Mouse (Mus musculus) lung, postnatal 14 days (tissue): ENCODE measurements at regions not wholly inside any gene's neighbourhood (a gene's known extent, or its start where the extent isn't known, plus 50 kb on each side); places are given as distances from the start of the nearest gene placed in this dataset.
"Not testable (repeated sequence)": the region's sequence is repeated elsewhere in the genome, so short reads cannot be mapped to it uniquely, and the experiment has no call there.

Experiments used
- DNase-seq: peaks from one replicate; pipeline ENCODE4 v3.0.0; 2021

DNA sequence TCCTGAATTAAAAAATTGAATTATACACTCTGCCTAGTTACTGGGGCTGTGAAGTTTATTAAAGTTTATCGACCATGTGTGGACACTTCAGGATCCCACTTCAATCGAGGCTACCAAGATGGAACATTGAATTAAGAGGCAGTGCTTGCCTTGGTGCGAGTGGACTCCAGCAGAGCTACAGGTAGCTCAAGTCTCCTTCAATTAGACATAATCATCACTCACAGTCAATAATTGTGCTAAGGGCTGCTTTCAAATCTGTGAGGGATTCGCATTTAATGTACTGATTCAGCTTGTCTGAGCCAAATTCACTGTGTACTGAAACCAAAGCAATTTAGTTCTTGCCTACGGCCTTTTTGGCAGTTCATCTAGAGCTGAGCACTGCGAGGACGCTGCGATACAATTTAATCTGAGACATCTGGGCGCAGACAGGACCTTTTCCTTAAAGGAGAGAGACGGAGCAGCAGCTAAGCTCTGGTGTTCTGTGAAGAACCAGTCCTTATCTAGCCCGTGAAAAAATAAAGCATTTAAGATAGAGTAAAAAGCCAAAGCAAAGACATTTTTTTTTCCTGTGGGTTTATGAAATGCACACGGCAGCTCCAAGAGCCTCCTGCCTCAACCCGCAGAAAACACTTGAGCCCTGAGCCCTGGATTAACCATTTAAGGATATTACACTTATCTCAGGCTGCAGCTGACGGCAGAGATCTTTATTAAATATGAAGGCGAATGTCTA is 220.8 kb upstream of the Irx1 start:
- DNase-seq: no peak

DNA sequence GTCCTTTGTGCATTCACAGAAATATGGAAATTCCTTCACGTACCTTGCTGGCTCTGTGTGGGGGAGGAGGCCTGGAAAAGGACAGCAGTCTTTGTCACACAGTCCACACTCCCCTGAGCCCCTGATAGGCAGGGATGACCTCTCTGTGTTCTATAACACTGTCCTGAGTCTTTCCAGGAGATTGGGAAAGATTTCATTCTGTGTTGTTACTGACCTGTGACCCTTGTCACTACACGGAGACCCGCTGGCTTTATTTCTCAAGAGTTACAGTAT is 221.3 kb upstream of the Irx1 start:
- DNase-seq: no peak

DNA sequence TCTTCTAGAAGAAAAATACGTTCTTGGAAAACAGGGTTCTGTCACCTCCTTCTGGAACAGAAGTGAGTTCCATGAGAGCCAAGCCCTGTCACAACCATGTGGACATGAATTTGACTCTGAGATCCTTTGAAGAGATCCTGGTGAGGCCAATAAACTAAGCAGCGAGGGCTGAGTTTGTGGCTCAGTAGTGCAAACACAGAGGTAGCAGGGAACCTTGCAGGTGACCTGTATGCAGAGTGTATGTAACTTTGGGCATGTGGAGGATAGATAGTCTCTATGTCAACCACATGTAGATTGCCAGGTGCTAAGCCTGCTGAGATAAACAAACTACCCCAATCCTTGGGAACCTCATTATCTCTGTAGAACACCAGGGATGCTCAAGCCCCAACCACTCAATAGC is 232.4 kb upstream of the Irx1 start:
- no peak for DNase-seq

DNA sequence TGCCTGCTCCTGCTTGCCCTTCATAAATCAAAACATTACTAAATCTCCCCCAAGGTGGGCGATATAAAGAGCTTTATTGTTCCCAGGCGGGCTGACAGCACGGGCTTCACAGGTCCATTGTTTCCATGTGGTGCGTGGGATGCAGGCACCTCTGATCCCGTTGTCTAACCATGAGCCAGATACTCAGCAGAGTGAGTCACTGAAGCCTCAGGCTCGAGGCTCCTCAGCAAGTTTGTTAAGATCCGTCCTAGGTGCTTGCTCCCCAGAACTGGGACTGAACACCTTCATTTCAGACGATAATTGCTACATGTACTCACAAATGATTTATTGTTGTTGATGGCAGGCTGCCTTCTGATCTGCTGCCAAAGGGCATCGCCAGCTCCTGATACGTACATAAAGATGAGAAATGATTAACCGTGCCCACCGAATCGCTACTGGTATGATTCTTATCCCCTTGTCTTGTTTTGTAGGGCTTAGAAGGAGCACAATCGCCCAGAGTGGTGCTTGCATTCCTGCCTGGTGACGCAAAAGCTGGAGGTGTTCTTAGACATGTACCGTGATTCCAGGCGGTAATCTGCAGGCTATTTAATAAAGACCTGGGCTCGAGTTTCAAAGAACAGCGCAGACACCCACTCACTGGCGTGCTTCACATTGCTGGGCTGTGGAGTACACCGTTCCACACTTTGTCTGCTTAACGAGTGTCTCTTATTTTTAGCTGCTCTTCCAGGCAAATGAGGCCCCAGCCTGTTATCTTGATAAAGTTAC is 235.0 kb upstream of the Irx1 start:
- DNase-seq: peak; percentile 62

DNA sequence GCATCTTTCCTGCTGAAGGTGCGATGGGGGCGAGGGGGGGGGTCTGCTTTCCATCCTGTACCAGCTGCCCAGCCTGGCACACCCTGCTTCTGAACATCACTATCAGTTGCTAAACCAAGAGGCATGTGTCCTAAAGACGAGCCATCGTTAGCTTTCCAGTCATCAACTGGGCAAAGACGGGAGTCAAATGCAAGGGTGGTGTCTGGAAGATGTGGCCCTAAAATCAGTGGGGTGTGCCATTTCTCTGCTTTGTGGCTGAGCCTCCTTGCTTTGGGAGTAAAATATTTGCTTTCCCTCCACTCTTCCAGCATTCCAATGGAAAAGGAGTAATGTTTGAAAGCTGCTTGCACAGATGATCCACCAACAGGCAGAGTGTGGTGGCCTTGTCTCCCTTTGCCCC is 246.0 kb upstream of the Irx1 start:
- no peak for DNase-seq

DNA sequence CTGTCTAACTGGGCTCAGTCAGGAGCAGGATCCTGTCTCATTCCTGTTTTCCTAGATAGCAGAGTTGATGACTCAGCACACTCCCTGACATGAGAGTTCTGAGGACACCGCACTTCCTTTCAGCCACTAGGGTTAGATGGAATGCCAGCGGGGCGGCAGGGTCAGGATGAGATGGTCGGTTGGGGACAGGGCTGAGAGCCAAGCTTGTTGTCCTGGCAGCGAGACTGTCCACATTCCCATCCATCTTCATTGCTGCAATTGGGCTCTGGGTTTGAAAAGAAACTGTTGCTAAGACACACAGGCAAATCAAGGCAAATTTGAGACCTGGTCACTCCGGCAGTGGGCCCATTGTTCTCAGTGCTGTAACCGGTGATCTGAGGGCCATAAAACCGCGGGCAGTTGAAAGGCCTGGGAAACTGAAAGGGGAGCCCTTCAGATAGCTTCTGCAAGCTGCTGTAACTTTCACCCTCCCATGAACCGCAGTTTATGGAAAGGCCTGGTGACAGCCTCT is 246.5 kb upstream of the Irx1 start:
- no peak for DNase-seq

DNA sequence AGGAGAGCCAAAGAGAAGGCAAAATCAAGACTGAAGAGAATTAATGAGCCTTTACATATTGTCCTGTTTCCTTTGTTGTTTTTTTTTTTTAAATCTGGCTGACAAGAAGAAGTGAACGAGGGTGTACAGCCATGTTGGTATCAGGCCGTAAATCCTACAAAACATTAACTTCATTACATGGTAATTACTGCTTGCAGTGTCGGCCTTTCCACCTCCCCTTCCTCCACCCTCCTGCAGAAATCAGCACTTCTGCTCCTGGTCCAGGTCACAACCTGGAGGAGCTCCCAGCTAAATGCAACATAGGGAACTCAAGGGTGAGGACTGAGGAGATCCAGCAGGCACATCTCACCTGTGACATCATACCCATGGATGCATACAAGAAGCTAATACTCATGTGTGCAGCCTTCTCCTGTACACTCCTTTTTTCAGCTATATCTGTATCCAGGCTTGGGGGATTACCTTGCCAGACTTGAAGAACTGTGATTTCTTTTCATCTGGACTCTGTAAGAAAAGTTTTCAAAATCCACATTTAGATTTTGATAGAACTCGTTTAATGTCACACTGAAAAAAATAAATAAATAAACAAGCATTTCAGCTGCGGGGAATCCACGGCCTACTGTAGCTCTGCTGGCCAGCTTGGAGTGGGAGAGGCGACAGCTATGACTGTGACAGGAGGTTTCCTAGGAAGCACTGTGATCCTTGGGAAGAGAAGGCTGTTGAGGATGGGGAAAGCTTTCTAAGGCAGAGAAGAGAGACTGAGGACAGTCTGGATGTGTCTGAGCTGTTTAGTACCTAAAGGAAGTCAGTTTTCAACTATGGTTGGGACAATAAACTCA is 247.2 kb upstream of the Irx1 start:
- DNase-seq: no peak

DNA sequence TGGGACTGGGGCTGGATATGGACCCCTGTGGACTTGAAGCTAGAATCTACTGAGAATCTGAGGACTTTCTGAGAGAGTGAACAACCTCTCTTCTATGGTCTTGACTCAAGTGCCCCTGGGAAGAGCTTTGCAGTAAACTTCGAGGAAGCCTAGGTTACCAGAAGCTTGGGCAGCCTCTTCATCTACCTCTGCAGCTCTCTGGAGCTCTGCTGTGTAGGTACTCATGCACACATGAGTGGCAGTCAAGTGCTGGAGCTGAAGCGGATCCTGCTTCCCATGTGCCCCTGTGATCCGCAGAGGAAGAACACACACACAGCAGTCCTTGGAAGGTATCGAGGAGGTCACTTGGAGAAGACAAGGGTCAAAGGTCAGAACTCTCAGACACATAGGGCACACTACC is 248.2 kb upstream of the Irx1 start:
- no peak for DNase-seq

DNA sequence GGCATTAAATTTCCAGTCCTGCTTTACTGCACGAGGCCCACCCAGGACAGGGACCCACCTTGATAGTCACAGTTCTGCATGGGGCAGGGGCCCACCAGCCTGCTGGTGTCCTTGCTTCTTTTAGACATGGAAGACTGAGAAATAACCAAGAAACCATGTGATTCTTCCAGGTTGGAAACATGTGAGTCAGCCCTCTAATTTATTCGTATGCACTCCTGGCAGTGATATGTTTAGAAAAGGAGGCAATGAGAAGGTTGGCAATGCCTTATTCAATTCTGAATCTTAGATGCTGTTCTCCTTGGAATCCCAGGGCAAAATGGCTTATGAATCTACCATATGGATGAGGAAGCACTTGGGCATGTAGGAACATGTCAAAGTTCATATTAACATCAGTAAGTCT is 249.2 kb upstream of the Irx1 start:
- DNase-seq: no peak

DNA sequence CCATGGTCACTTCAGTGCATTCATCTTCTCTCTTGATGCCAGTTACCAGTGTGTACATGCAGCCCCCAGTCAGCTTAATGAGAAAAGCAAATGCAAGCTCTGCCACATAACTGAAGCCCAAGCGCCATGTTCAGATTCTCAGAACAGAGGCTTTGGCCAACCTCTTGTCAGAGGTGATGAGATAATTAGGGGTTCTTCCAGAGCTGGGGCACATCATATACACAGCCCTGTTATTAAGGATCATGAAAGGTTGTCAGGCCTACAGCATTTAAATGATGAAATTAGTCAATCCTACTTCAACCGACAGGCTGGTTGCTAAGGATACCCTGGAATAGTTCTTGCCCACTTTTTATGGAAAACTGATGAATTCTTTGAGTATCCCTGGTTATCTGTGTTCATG is 255.8 kb upstream of the Irx1 start:
- DNase-seq: no peak

DNA sequence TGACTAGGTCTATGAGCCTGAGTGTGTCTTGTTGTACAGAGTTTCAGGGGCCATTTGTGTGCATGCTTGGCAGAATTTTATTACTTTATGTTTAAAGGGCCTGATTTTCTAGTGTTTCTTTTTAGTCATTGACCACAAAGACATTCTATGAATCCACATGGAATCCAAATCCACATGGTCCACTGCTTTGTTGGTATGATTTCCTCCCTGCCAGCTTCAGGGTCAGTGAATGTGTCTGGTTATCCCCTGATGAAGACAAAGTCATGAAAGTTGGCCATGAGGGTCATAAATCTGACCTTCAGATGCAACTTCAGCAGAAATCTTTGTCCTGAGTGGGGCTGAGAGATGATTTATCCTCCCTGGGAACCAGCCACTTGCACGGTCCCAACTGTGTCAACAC is 263.6 kb upstream of the Irx1 start:
- no peak for DNase-seq

DNA sequence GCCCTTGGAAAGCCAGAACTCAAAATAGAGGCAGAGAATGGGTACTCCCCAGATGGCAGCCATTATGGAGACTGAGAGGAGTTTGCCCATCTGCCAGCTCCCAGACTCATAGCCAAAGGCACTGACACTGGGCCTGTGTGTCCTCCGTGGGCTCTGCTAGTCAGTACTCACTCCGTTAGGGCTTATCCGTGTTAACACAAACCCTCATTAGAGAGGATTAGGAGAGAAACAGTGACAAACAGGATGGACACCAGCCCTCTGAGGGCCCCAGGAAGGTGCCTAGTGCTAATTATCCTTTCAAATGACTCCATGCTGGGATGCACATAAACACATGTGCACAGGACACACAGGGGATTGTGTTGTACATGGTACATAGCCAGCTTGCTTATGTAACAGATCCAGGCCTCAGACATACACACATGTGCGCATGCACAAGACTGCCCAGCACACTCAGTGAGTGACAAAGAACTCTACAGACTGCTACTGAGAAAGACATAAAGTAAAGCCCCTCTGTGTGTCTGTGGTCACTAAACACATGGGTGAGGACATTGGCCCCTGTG is 267.6 kb upstream of the Irx1 start:
- no peak for DNase-seq

DNA sequence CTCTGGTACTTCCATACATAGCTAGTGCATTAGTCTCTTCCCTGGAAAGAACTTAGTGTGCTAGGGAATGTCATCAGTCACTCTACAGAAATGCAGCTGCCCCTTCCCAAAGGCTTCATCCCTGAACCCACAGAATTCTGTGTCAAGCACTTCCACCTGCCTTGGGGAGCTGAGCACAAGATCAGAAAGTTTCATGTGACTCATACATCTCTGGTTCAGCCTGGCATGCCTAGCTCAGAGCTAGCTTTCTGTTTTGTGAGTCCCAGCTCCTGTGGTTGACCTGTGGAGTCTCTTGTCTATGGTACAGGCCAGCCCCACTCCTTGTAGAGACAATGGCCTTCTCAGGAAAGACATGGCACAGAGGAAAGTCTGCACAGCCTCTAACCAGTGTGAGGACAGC is 268.6 kb upstream of the Irx1 start:
- no peak for DNase-seq

DNA sequence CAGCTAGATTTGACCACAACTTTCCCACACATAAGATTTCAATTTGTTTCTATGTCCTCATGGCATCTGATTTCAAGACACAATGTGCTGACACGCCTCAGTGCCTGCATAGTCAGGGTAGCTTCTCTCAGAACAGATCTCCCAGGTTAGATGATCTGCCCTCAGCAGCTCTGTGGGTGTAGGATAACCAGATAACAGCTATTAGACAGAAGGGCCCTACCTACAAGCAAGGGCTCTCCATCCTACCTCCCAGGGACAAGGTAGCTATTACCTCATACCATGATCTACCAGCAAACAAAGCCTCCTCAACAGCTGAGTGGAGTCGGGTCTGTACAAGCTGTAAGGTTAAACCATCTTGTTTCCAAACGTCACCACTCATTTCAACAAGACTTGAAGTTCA is 278.4 kb upstream of the Irx1 start:
- DNase-seq: no peak

DNA sequence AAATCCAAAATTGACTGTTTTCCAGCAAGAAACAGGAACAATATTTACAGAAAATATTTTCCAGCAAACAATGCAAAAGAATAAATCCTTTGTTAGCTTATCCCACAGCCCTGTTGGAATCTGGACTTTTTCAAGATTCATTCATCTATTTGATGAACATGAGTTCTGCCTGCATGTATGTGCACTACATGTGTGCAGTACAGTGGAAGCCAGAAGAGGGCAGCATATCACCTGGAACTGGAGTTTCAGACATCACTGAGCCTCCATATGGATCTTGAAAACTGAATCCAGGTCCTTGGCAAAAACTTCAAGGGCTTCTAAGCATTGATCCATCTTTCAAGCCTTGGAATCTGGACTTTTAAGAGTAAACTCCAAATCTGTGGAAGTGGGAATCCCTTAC is 286.9 kb upstream of the Irx1 start:
- DNase-seq: no peak

DNA sequence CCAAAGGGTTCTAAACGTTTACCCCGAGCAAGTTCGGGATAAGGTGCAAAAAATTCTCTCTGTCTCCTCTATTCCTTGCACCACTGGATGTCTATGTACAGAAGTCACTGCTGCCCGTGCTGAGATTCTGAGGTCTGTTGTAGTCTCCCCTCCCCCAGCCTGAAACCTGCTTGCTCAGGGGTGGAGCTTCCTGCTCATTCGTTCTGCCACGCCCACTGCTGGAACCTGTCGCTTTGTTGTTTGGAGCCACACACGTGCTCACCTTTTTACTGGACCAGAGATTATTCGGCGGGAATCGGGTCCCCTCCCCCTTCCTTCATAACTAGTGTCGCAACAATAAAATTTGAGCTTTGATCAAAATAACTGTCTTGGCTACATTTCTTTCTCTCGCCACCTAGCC is 289.7 kb upstream of the Irx1 start:
- DNase-seq: not testable (repeated sequence)

DNA sequence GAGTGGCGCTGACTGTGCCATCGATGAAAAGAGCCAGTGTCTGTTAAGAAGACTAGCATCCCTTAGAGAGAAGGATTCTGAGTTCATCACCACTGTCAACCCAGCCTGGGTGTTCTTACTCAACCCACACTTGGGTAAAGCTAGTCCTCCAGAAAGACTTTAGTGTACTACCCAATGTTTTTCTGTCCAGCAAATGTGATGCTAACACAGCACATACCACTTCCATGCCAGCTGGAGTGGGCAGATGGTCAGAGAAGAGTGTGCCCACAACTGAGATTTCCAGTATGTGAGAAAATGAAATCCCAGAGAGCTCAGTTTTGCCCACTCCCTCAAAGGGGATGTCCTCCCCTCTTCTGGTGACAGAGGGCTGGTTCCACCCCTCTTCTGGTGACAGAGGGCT is 295.3 kb upstream of the Irx1 start:
- DNase-seq: no peak

DNA sequence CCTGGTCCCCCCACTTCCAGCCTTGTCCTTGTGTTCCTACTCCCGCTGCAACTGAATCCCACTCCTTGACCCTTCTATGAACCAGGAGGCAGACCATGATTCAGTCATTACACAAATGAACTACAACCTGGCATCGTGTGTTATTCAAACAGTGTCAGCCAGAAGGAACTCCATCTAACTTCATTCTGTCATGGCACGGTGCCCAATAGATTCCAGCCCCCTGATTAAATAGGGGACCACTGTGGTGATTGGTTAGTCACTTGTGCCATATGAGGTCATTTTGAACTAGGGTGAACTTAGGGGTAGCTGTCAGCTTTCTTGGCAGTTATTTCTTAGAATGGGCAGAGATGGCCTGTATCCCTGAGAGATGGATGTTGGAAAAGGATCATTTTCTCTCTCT is 300.9 kb upstream of the Irx1 start:
- no peak for DNase-seq

DNA sequence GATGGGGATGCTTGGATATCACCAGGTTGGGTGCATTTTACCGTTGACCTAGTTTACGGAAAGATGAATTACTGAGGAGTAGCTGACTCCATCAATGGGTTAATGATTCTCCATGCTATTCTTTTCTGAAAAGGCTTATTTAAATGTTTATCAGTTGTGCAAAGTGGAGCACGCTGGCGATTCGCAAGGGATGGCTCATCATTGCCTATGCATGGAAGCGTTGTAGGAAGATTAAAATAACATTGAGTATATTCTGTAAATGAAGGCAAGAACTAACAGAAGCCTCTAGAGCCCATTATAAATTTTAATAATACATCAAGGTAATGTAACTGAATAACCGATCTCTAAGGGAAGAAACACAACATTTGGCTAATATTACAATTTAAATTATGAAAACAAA is 301.6 kb upstream of the Irx1 start:
- DNase-seq: no peak

DNA sequence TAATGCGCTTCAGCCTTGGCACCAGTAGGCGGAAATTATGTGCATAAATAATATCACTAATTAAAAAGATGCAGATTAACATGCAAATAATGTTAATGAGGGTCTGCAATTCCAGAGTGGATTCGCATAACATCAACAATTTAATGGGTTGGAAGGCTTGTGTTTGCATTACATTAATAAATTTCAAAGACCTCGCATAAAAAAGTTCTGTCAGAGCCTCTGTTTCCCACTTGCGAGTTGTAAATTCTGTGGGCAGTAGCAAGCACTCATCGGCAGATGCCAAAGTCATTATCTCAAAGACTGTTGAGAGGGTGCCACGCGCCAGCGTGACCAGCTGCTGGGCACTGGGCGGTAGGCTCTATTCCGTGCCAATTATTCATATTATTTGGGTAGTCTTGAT is 302.1 kb upstream of the Irx1 start:
- no peak for DNase-seq

DNA sequence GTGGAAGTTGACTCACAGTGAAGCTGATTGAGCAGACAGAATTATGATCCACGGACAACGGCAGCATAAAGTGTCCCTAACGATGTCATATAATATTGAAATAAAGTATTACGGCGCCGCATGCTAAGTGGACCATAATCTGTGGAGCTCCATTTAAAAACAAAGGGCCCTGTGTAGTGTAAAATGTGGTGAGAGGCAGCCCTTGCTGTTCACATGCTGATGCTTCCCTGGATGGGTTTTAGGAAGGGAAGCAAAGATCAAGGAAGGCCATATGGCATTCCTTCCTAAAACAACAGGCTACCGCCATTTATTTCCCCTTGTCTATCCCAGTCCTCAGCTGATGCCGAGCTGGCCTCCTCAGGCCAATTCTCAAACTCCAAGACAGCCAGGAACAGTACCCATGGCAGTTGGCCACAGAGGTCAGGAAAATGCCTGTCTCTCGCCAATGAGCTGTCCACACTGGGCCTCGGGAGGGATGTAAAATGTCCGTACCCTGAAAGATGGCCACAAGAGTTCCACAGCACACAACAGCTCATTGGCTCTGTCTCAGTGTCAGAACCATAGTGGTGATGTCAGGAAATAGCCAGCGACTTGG is 302.7 kb upstream of the Irx1 start:
- no peak for DNase-seq

DNA sequence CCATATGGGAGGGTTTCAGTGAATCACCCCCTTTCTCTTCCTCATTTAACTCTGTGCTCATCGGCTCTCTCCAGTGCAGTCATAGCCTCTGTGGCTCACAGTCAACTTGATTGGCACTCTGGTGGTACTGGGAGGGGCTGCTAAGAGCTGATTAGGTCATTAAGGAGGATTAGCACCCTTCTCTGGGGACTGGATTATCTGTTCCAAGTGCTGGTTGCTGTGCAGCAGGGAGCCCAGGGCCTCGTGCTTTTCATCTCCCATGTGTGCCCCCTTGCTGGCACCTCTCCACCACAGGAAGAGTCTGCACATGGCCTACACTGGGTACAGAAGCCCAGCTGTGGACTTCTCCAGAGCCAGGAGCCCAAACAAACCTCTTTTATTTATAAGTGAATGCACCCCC is 316.8 kb upstream of the Irx1 start:
- no peak for DNase-seq

DNA sequence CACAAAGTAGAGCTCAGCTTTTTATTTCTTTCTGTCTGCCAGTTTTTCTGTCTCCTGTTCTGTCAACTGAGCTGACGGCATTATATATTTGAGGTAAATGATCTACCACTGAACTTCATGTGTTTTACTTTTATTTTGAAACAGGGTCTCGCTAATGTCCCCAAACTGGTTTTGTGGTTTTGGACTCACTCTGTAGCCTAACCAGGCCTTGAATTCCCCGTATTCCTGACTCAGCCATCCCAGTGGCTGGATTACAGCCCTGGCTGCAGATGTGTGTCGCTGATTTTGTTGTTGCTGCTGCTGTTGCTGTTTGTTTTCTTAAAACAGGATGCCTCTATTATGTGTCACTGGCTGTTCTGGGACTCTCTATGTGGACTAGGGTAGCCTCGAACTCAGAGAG is 317.3 kb upstream of the Irx1 start:
- DNase-seq: no peak
